Mouse (Mus musculus) heart, embryonic 10.5 days (tissue): Measurements from ENCODE around the gene Xxylt1. TPM values are rescaled to one million over a fixed set of nuclear protein-coding genes. Genes with fewer than 3 reads are reported as not detected.

ENCODE experiments used
- DNase-seq: peaks from one replicate; pipeline ENCODE4 v3.0.0-alpha.2; 2017; ENCODE audit warnings: low spot score
- H3K27ac ChIP-seq: fragments of 300-500 bp; sonication (generic); 2 replicates; pipeline ENCODE4 v1.5.1; 2016; ENCODE audit warnings: mild to moderate bottlenecking
- H3K27me3 ChIP-seq: fragments of 300-500 bp; sonication (generic); 2 replicates; pipeline ENCODE4 v1.6.1; 2016; ENCODE audit warnings: mild to moderate bottlenecking; ENCODE audit not compliant: poor library complexity, insufficient read depth, severe bottlenecking
- H3K36me3 ChIP-seq: fragments of 300-500 bp; sonication (generic); 2 replicates; pipeline ENCODE4 v1.6.1; 2016; ENCODE audit warnings: mild to moderate bottlenecking, moderate library complexity
- H3K4me1 ChIP-seq: fragments of 300-500 bp; sonication (generic); 2 replicates; pipeline ENCODE4 v1.6.1; 2016; ENCODE audit warnings: mild to moderate bottlenecking
- H3K4me3 ChIP-seq: fragments of 300-500 bp; sonication (generic); 2 replicates; pipeline ENCODE4 v1.5.1; 2016; ENCODE audit warnings: mild to moderate bottlenecking, moderate library complexity
- H3K9me3 ChIP-seq: fragments of 300-500 bp; sonication (generic); 2 replicates; pipeline ENCODE4 v1.6.1; 2016; ENCODE audit warnings: mild to moderate bottlenecking, moderate library complexity
- WGBS: fragments of 180-500 bp; shearing (Covaris S2); methylation state at CpG from one replicate; pipeline ENCODE4 v1.1.7; 2016; 5-methylcytosine and 5-hydroxymethylcytosine counted together
- polyA plus RNA-seq: library from polyadenylated mRNA; unstranded; fragments of >200 nt; fragmentation: Nextera tagmentation; extraction: Ambion mirVana; gene quantifications from 2 replicates; pipeline ENCODE4 v1.2.1, GENCODE M21; 2016

Gene Xxylt1
- polyA plus RNA-seq, 1 experiment from 2014 or later: 15.0 TPM

GRCm38 (mm10) chr16:31071731-31072130 lies 9.5 kb downstream of the Xxylt1 start:
- 82% methylated on average over 6 of the region's 6 CpGs for WGBS

GRCm38 (mm10) chr16:31070358-31071133 lies 10.7 kb downstream of the Xxylt1 start:
- H3K27ac ChIP-seq: peak overlapping the region; percentile 75
- 0 out of 2 replicates have a peak, but pooled peaks cover 5% of the 10 kb centered on the region for H3K27me3 ChIP-seq
- WGBS: 12% methylated on average over 21 of the region's 21 CpGs
- H3K4me1 ChIP-seq: peaks cover 46% of the 10 kb centered on the region
- no peaks in the 10 kb centered on the region for H3K36me3 ChIP-seq
- peak; percentile 95 for DNase-seq
- H3K9me3 ChIP-seq: no peaks in the 10 kb centered on the region
- peak overlapping the region; percentile 40 for H3K4me3 ChIP-seq

More at GRCm38 (mm10) chr16:31071731-31072130, 9.5 kb downstream of the Xxylt1 start:
- Histone ChIP-seq H3K4me1 (peaks cover 38% of the 10 kb centered on the region), H3K27me3 (0 out of 2 replicates have a peak, but pooled peaks cover 5% of the 10 kb centered on the region), H3K27ac (no peak overlapping the region), H3K4me3 (no peak overlapping the region), H3K36me3 (no peaks in the 10 kb centered on the region), H3K9me3 (no peaks in the 10 kb centered on the region)
- DNase-seq: no peak

GRCm38 (mm10) chr16:31069211-31070166 lies 11.7 kb downstream of the Xxylt1 start:
- WGBS: 74% methylated on average over 14 of the region's 14 CpGs
- H3K27me3 ChIP-seq: 0 out of 2 replicates have a peak, but pooled peaks cover 5% of the 10 kb centered on the region
- peaks cover 46% of the 10 kb centered on the region for H3K4me1 ChIP-seq
- H3K4me3 ChIP-seq: no peak overlapping the region
- H3K9me3 ChIP-seq: no peaks in the 10 kb centered on the region
- DNase-seq: no peak
- peak overlapping the region; percentile 75; the same call in 1 of the 2 replicates for H3K27ac ChIP-seq
- no peaks in the 10 kb centered on the region for H3K36me3 ChIP-seq

GRCm38 (mm10) chr16:31068280-31068679 lies 13.0 kb downstream of the Xxylt1 start:
- Histone ChIP-seq H3K27ac (0 out of 2 replicates have a peak overlapping the region, but pooled peaks have one; percentile 42), H3K4me3 (no peak overlapping the region), H3K36me3 (no peaks in the 10 kb centered on the region), H3K4me1 (peaks cover 49% of the 10 kb centered on the region), H3K9me3 (no peaks in the 10 kb centered on the region), H3K27me3 (0 out of 2 replicates have a peak, but pooled peaks cover 5% of the 10 kb centered on the region)
- 74% methylated on average over 7 of the region's 7 CpGs for WGBS
- DNase-seq: no peak

- H3K27ac ChIP-seq: peak overlapping the region; percentile 63; the same call in 1 of the 2 replicates
- H3K4me1 ChIP-seq: peaks cover 58% of the 10 kb centered on the region
- no peak overlapping the region for H3K4me3 ChIP-seq
- H3K9me3 ChIP-seq: no peaks in the 10 kb centered on the region
- DNase-seq: no peak
- 0 out of 2 replicates have a peak, but pooled peaks cover 5% of the 10 kb centered on the region for H3K27me3 ChIP-seq
- no peaks in the 10 kb centered on the region for H3K36me3 ChIP-seq
- 35% methylated on average over 15 of the region's 15 CpGs for WGBS
These were observed 14.7 kb downstream of the Xxylt1 start for GRCm38 (mm10) chr16:31066344-31067098.

- Histone ChIP-seq H3K27ac (no peak overlapping the region; the same call in 1 of the 2 replicates), H3K4me3 (no peak overlapping the region), H3K27me3 (0 out of 2 replicates have a peak, but pooled peaks cover 5% of the 10 kb centered on the region), H3K4me1 (peaks cover 44% of the 10 kb centered on the region), H3K36me3 (no peaks in the 10 kb centered on the region), H3K9me3 (no peaks in the 10 kb centered on the region)
- no peak for DNase-seq
- 89% methylated on average over 6 of the region's 6 CpGs for WGBS
These were observed 16.4 kb downstream of the Xxylt1 start for GRCm38 (mm10) chr16:31064782-31065181.

- DNase-seq: no peak
- Histone ChIP-seq H3K27ac (no peak overlapping the region), H3K4me3 (no peak overlapping the region), H3K36me3 (no peaks in the 10 kb centered on the region), H3K27me3 (no peaks in the 10 kb centered on the region), H3K4me1 (peaks cover 45% of the 10 kb centered on the region), H3K9me3 (no peaks in the 10 kb centered on the region)
- 82% methylated on average over 3 of the region's 3 CpGs for WGBS
These were observed 18.3 kb downstream of the Xxylt1 start for GRCm38 (mm10) chr16:31062918-31063317.

GRCm38 (mm10) chr16:31061246-31061880 lies 19.9 kb downstream of the Xxylt1 start:
- Histone ChIP-seq H3K27ac (no peak overlapping the region), H3K9me3 (no peaks in the 10 kb centered on the region), H3K36me3 (no peaks in the 10 kb centered on the region), H3K4me1 (peaks cover 43% of the 10 kb centered on the region), H3K4me3 (no peak overlapping the region), H3K27me3 (no peaks in the 10 kb centered on the region)
- WGBS: 85% methylated on average over 11 of the region's 11 CpGs
- no peak for DNase-seq

- H3K36me3 ChIP-seq: no peaks in the 10 kb centered on the region
- peaks cover 46% of the 10 kb centered on the region for H3K4me1 ChIP-seq
- no peak overlapping the region for H3K4me3 ChIP-seq
- no peak for DNase-seq
- no peak overlapping the region for H3K27ac ChIP-seq
- 92% methylated on average over 13 of the region's 13 CpGs for WGBS
- no peaks in the 10 kb centered on the region for H3K9me3 ChIP-seq
- no peaks in the 10 kb centered on the region for H3K27me3 ChIP-seq
These were observed 20.5 kb downstream of the Xxylt1 start for GRCm38 (mm10) chr16:31060714-31061113.

GRCm38 (mm10) chr16:31060226-31060625 lies 21.0 kb downstream of the Xxylt1 start:
- no peaks in the 10 kb centered on the region for H3K27me3 ChIP-seq
- DNase-seq: no peak

GRCm38 (mm10) chr16:31059730-31060129 lies 21.5 kb downstream of the Xxylt1 start:
- H3K9me3 ChIP-seq: no peaks in the 10 kb centered on the region
- no peaks in the 10 kb centered on the region for H3K27me3 ChIP-seq
- peaks cover 55% of the 10 kb centered on the region for H3K4me1 ChIP-seq
- H3K36me3 ChIP-seq: no peaks in the 10 kb centered on the region
- DNase-seq: no peak
- H3K27ac ChIP-seq: no peak overlapping the region
- 87% methylated on average over 4 of the region's 4 CpGs for WGBS
- H3K4me3 ChIP-seq: no peak overlapping the region

More at GRCm38 (mm10) chr16:31060226-31060625, 21.0 kb downstream of the Xxylt1 start:
- no peaks in the 10 kb centered on the region for H3K36me3 ChIP-seq
- H3K4me1 ChIP-seq: peaks cover 50% of the 10 kb centered on the region
- no peak overlapping the region for H3K27ac ChIP-seq
- no peak overlapping the region for H3K4me3 ChIP-seq
- WGBS: 95% methylated on average over 3 of the region's 3 CpGs
- no peaks in the 10 kb centered on the region for H3K9me3 ChIP-seq

- Histone ChIP-seq H3K4me1 (peaks cover 68% of the 10 kb centered on the region), H3K27ac (peak overlapping the region; percentile 59; the same call in 1 of the 2 replicates), H3K4me3 (no peak overlapping the region), H3K27me3 (no peaks in the 10 kb centered on the region), H3K36me3 (no peaks in the 10 kb centered on the region), H3K9me3 (no peaks in the 10 kb centered on the region)
- 52% methylated on average over 6 of the region's 6 CpGs for WGBS
- no peak for DNase-seq
These were observed 28.4 kb downstream of the Xxylt1 start for GRCm38 (mm10) chr16:31052812-31053211.
